Mouse (Mus musculus) testis, adult 2 months (tissue): Measurements from ENCODE around the gene Morf4l2. TPM values are rescaled to one million over a fixed set of nuclear protein-coding genes. Genes with fewer than 3 reads are reported as not detected.

Experiments
- H3K27ac ChIP-seq: fragments of 200-500 bp; 2 replicates; pipeline ENCODE4 v1.5.1; 2012; ENCODE audit warnings: low read depth, low read length; ENCODE audit not compliant: control insufficient read depth, insufficient read depth
- H3K27me3 ChIP-seq: fragments of 200-500 bp; 2 replicates; pipeline ENCODE4 v1.6.1; 2012; ENCODE audit warnings: mild to moderate bottlenecking, low read length, moderate library complexity; ENCODE audit not compliant: control insufficient read depth, insufficient read depth
- H3K36me3 ChIP-seq: fragments of 200-500 bp; 2 replicates; pipeline ENCODE4 v1.6.1; 2012; ENCODE audit warnings: mild to moderate bottlenecking, low read length; ENCODE audit not compliant: control insufficient read depth, insufficient read depth
- H3K4me1 ChIP-seq: fragments of 200-500 bp; 2 replicates; pipeline ENCODE4 v1.6.1; 2012; ENCODE audit warnings: low read length; ENCODE audit not compliant: control insufficient read depth, insufficient read depth
- H3K4me3 ChIP-seq: fragments of 200-500 bp; 2 replicates; pipeline ENCODE4 v1.5.1; 2012; ENCODE audit warnings: low read depth, mild to moderate bottlenecking, low read length, moderate library complexity, mixed read lengths; ENCODE audit not compliant: control insufficient read depth
- CTCF ChIP-seq: fragments of 200-500 bp; IDR thresholded peaks from 2 replicates; pipeline ENCODE4 v1.5.1; 2012; ENCODE audit warnings: low read depth, mild to moderate bottlenecking, inconsistent platforms, low read length, moderate library complexity; ENCODE audit not compliant: control insufficient read depth, insufficient read depth, insufficient replicate concordance
- POLR2A ChIP-seq: fragments of 200-500 bp; IDR thresholded peaks from 2 replicates; pipeline ENCODE4 v1.6.1; 2012; ENCODE audit warnings: low read depth, mild to moderate bottlenecking, inconsistent platforms, low read length, moderate library complexity; ENCODE audit not compliant: control insufficient read depth
- polyA plus RNA-seq: library from polyadenylated mRNA; depleted of rRNA; stranded (reverse); fragments of >200 nt; gene quantifications from 2 replicates; pipeline ENCODE4 v1.2.3, GENCODE M21; 2012; rRNA removed

The Morf4l2 gene
- 20.4 and 22.6 TPM in 2 replicates for polyA plus RNA-seq

GRCm38 (mm10) chrX:136743459-136743858 is at the start of gene Morf4l2:
TSS of gene Morf4l2 (minus strand) at chrX:136743690.
- TF ChIP-seq CTCF, result no peak
- no peak for TF ChIP-seq POLR2A
- Histone ChIP-seq H3K4me1 (no peaks in the 10 kb centered on the region), H3K4me3 (peak within 1 kb of the TSS; percentile 95), H3K27me3 (no peaks in the 10 kb centered on the region), H3K27ac (peak within 1 kb of the TSS; percentile 96), H3K36me3 (no peaks in the 10 kb centered on the region)

GRCm38 (mm10) chrX:136789446-136789845 is 46.0 kb upstream of the Morf4l2 start:
- Histone ChIP-seq H3K4me3 (no peak overlapping the region), H3K27me3 (no peaks in the 10 kb centered on the region), H3K27ac (no peak overlapping the region), H3K36me3 (no peaks in the 10 kb centered on the region), H3K4me1 (no peaks in the 10 kb centered on the region)
- TF ChIP-seq POLR2A (no peak), CTCF (no peak)

GRCm38 (mm10) chrX:136780041-136780440 is 36.6 kb upstream of the Morf4l2 start, which contains the start of gene Glra4:
TSS of gene Glra4 (minus strand) at chrX:136780141.
- Histone ChIP-seq H3K36me3 (no peaks in the 10 kb centered on the region), H3K27me3 (no peaks in the 10 kb centered on the region), H3K27ac (no peak within 1 kb of the TSS), H3K4me3 (no peak within 1 kb of the TSS), H3K4me1 (no peaks in the 10 kb centered on the region)
- TF ChIP-seq POLR2A, result no peak
- TF ChIP-seq CTCF, result no peak

- no peak for TF ChIP-seq CTCF
- no peak for TF ChIP-seq POLR2A
These were observed 35.8 kb upstream of the Morf4l2 start for GRCm38 (mm10) chrX:136779262-136779661.

GRCm38 (mm10) chrX:136778046-136778445 is 34.6 kb upstream of the Morf4l2 start:
- no peaks in the 10 kb centered on the region for H3K27me3 ChIP-seq
- no peak overlapping the region for H3K27ac ChIP-seq
- H3K36me3 ChIP-seq, result no peaks in the 10 kb centered on the region
- no peaks in the 10 kb centered on the region for H3K4me1 ChIP-seq
- no peak overlapping the region for H3K4me3 ChIP-seq
- TF ChIP-seq POLR2A (no peak), CTCF (no peak)

More at GRCm38 (mm10) chrX:136779262-136779661, 35.8 kb upstream of the Morf4l2 start:
- no peaks in the 10 kb centered on the region for H3K4me1 ChIP-seq
- H3K27me3 ChIP-seq, result no peaks in the 10 kb centered on the region
- H3K36me3 ChIP-seq, result no peaks in the 10 kb centered on the region
- H3K4me3 ChIP-seq, result no peak overlapping the region
- no peak overlapping the region for H3K27ac ChIP-seq

GRCm38 (mm10) chrX:136773035-136773434 is 29.5 kb upstream of the Morf4l2 start:
- no peak overlapping the region for H3K27ac ChIP-seq
- no peaks in the 10 kb centered on the region for H3K27me3 ChIP-seq
- H3K4me1 ChIP-seq, result no peaks in the 10 kb centered on the region
- no peak for TF ChIP-seq CTCF
- no peak for TF ChIP-seq POLR2A
- H3K4me3 ChIP-seq, result no peak overlapping the region
- no peaks in the 10 kb centered on the region for H3K36me3 ChIP-seq

- H3K27me3 ChIP-seq, result no peaks in the 10 kb centered on the region
- H3K4me3 ChIP-seq, result no peak overlapping the region; the same call in 1 of the 2 replicates
- no peaks in the 10 kb centered on the region for H3K4me1 ChIP-seq
- TF ChIP-seq CTCF, result no peak
- peak overlapping the region; percentile 65 for H3K27ac ChIP-seq
- H3K36me3 ChIP-seq, result no peaks in the 10 kb centered on the region
These were observed 17.9 kb upstream of the Morf4l2 start for GRCm38 (mm10) chrX:136761103-136762074.
